Mouse (Mus musculus) myocyte (in vitro differentiated cells): Measurements from ENCODE around the gene Slc35e3. TPM values are rescaled to one million over a fixed set of nuclear protein-coding genes. Genes with fewer than 3 reads are reported as not detected.
A peak's percentile ranks its signal among the peaks of the same experiment; 100 is the strongest.

Experiments
- H3K27me3 ChIP-seq: one replicate; pipeline ENCODE4 v1.6.1; 2011; ENCODE audit not compliant: control insufficient read depth, insufficient read depth, insufficient read length
- H3K36me3 ChIP-seq: one replicate; pipeline ENCODE4 v1.6.1; 2011; ENCODE audit not compliant: control insufficient read depth, insufficient read depth
- H3K4me2 ChIP-seq: one replicate; pipeline ENCODE4 v1.6.1; 2011; ENCODE audit warnings: low read depth, control low read depth
- H3K4me3 ChIP-seq: one replicate; pipeline ENCODE4 v1.5.1; 2011; ENCODE audit warnings: mild to moderate bottlenecking, control low read depth, moderate library complexity
- H3K79me2 ChIP-seq: one replicate; pipeline ENCODE4 v1.6.1; 2011; ENCODE audit not compliant: control insufficient read depth, insufficient read depth
- H3ac ChIP-seq: one replicate; pipeline ENCODE4 v1.6.1; 2011; ENCODE audit not compliant: control insufficient read depth, insufficient read length
- CEBPB ChIP-seq: IDR thresholded peaks from 2 replicates; pipeline ENCODE4 v1.6.1; 2011; ENCODE audit warnings: mild to moderate bottlenecking, moderate library complexity; ENCODE audit not compliant: poor library complexity, insufficient read depth, severe bottlenecking
- E2F4 ChIP-seq: IDR thresholded peaks from one replicate; pipeline ENCODE4 v1.6.1; 2011; ENCODE audit warnings: mild to moderate bottlenecking, control low read depth, moderate library complexity; ENCODE audit not compliant: insufficient read depth
- MAX ChIP-seq: IDR thresholded peaks from one replicate; pipeline ENCODE4 v1.6.1; 2011; ENCODE audit warnings: low read depth, mild to moderate bottlenecking, control low read depth
- MYOD1 ChIP-seq, 3 experiments: IDR thresholded peaks; one replicate each; pipeline ENCODE4 v1.6.1; 2011; ENCODE audit warnings: control low read depth in 2 of 3, low read depth in 2 of 3, mild to moderate bottlenecking in 2 of 3, moderate library complexity in 1 of 3; ENCODE audit not compliant: insufficient read length in 2 of 3, control insufficient read depth in 1 of 3
- MYOG ChIP-seq, 3 experiments: IDR thresholded peaks; one replicate each; pipeline ENCODE4 v1.6.1; 2011; ENCODE audit warnings: control low read depth in 2 of 3, low read depth in 2 of 3, mild to moderate bottlenecking in 2 of 3; ENCODE audit not compliant: insufficient read length in 2 of 3, control insufficient read depth in 1 of 3, insufficient read depth in 1 of 3
- POLR2A ChIP-seq: IDR thresholded peaks from one replicate; pipeline ENCODE4 v1.6.1; 2011; ENCODE audit warnings: low read depth, mild to moderate bottlenecking, control low read depth, moderate library complexity; ENCODE audit not compliant: insufficient read length
- POLR2AphosphoS2 ChIP-seq: IDR thresholded peaks from one replicate; pipeline ENCODE4 v1.6.1; 2011; ENCODE audit warnings: low read depth, control low read depth; ENCODE audit not compliant: insufficient read length
- REST ChIP-seq: IDR thresholded peaks from one replicate; pipeline ENCODE4 v1.6.1; 2011; ENCODE audit warnings: mild to moderate bottlenecking, control low read depth, moderate library complexity; ENCODE audit not compliant: insufficient read depth, insufficient read length
- SRF ChIP-seq: IDR thresholded peaks from one replicate; pipeline ENCODE4 v1.6.1; 2011; ENCODE audit warnings: low read depth; ENCODE audit not compliant: control insufficient read depth, insufficient read length
- TCF12 ChIP-seq: IDR thresholded peaks from one replicate; pipeline ENCODE4 v1.6.1; 2011; ENCODE audit warnings: mild to moderate bottlenecking, control low read depth; ENCODE audit not compliant: poor library complexity, insufficient read depth, severe bottlenecking
- TCF3 ChIP-seq: IDR thresholded peaks from one replicate; pipeline ENCODE4 v1.6.1; 2011; ENCODE audit warnings: low read depth, control low read depth; ENCODE audit not compliant: insufficient read length
- USF1 ChIP-seq: IDR thresholded peaks from one replicate; pipeline ENCODE4 v1.6.1; 2011; ENCODE audit warnings: low read depth, mild to moderate bottlenecking, control low read depth, moderate library complexity
- polyA plus RNA-seq: library from polyadenylated mRNA; unstranded; fragments of >200 nt; fragmentation: generic; extraction: Trizol; gene quantifications from one replicate; pipeline ENCODE4 v1.2.1, GENCODE M21; 2012; ENCODE audit warnings: missing spikeins

The Slc35e3 gene
- polyA plus RNA-seq, 1 experiment, result 9.2 TPM

DNA sequence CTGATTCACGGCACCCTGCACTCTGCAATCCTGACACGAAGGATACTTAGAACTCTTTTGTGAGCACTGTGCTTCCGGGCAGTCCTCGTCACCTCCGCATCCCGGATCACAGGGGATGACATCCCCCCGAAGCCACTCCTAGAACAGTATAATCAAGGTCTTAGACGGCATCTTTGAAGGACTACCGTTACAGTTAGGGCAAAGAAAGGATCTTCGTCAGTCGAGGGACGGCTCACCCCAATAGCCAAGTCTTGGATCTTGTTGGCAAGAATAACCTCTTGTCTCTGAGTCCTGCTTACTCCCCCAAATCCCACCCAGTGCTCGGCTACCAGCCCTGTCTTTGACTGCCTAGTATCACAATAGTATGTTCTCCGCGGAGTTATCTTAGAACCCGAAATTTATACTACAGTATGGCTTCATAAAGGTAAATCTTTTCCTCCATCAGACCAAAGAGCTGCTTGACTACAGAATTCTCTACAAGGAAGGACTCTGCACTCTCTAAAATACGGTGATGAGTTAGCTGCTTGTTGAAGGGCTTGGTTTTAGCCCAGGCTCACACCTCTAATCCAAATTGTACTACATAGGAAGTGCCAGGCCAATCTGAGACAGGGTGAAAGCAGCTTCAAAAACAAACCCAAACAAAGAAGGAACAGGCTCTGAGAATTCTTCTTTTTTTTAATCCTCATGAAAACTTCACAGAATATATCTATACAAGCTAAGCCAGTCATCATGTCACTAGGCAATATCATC lies 44.4 kb upstream of the Slc35e3 start:
- TF ChIP-seq MYOD1 (IDR thresholded peaks at IDR 0.05; ENCODE audit: control insufficient read depth in 1 of 3, insufficient read length in 2 of 3, low read depth in 2 of 3), result no peak
- TF ChIP-seq MYOG (IDR thresholded peaks at IDR 0.05; ENCODE audit: control insufficient read depth in 1 of 3, insufficient read depth in 1 of 3, insufficient read length in 2 of 3, low read depth in 2 of 3), result no peak
- no peak for TF ChIP-seq POLR2A
- TF ChIP-seq TCF3, result no peak
- no peak for TF ChIP-seq USF1
- no peak for TF ChIP-seq E2F4
- TF ChIP-seq REST, result no peak
- no peak for TF ChIP-seq MAX
- TF ChIP-seq TCF12, result no peak
- no peak for TF ChIP-seq CEBPB
- TF ChIP-seq POLR2AphosphoS2, result no peak
- no peak for TF ChIP-seq SRF
- no peak overlapping the region for H3ac ChIP-seq
- H3K4me3 ChIP-seq, result no peak overlapping the region
- H3K4me2 ChIP-seq, result peak overlapping the region; percentile 82
- no peaks in the 10 kb centered on the region for H3K27me3 ChIP-seq
- peaks cover 4% of the 10 kb centered on the region for H3K36me3 ChIP-seq
- H3K79me2 ChIP-seq, result peaks cover 30% of the 10 kb centered on the region

DNA sequence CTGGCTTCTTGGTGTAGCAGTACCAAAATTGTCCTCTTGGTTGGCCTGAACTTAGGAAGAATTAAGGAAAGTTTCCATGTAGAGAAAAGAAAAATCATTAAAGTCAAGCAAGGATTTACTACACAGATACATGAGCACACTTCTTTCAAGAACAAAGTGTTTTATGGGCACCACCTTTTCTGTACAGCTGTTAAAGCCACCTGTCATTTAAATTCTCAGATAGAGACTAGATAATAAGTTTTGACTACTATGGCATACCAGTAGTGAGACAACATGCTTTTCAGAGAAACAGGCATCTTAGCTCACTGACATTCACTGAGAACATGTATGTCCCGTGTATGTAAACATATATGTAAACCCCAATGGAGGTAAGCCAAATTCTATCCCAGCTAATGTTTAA lies 43.8 kb upstream of the Slc35e3 start:
- Histone ChIP-seq H3K4me3 (no peak overlapping the region), H3K79me2 (peaks cover 30% of the 10 kb centered on the region), H3K36me3 (peaks cover 5% of the 10 kb centered on the region), H3K27me3 (no peaks in the 10 kb centered on the region), H3ac (no peak overlapping the region), H3K4me2 (no peak overlapping the region)
- no peak for TF ChIP-seq TCF3
- no peak for TF ChIP-seq POLR2AphosphoS2
- TF ChIP-seq MAX, result no peak
- TF ChIP-seq SRF, result no peak
- no peak for TF ChIP-seq POLR2A
- no peak for TF ChIP-seq TCF12
- TF ChIP-seq REST, result no peak
- TF ChIP-seq MYOD1 (IDR thresholded peaks at IDR 0.05; ENCODE audit: control insufficient read depth in 1 of 3, insufficient read length in 2 of 3, low read depth in 2 of 3), result no peak
- TF ChIP-seq MYOG (IDR thresholded peaks at IDR 0.05; ENCODE audit: control insufficient read depth in 1 of 3, insufficient read depth in 1 of 3, insufficient read length in 2 of 3, low read depth in 2 of 3), result no peak

DNA sequence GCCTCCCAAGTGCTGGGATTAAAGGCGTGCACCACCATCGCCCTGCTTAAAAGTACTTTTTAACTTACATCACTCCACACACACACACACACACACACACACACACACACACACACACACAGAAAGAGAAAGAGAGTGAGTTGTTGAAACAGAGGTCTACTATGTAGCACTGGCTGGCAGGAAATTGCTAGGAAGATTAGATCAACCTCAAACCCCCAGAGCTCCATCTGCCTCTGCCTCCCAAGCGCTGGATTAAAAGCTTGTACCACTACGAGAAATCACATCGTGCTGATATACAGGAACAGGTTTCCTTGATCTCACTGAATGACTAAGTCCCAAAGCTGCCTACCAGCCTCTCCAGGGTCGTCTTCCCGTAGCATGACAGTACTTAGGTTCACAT lies 38.5 kb upstream of the Slc35e3 start:
- Histone ChIP-seq H3K4me3 (no peak overlapping the region), H3K27me3 (no peaks in the 10 kb centered on the region), H3K4me2 (no peak overlapping the region), H3ac (no peak overlapping the region), H3K79me2 (peaks cover 7% of the 10 kb centered on the region), H3K36me3 (peaks cover 33% of the 10 kb centered on the region)
- peak in 1 of 3 experiments; percentile 38 for TF ChIP-seq MYOD1 (IDR thresholded peaks at IDR 0.05; ENCODE audit: control insufficient read depth in 1 of 3, insufficient read length in 2 of 3, low read depth in 2 of 3)
- TF ChIP-seq MYOG (IDR thresholded peaks at IDR 0.05; ENCODE audit: control insufficient read depth in 1 of 3, insufficient read depth in 1 of 3, insufficient read length in 2 of 3, low read depth in 2 of 3), result no peak

DNA sequence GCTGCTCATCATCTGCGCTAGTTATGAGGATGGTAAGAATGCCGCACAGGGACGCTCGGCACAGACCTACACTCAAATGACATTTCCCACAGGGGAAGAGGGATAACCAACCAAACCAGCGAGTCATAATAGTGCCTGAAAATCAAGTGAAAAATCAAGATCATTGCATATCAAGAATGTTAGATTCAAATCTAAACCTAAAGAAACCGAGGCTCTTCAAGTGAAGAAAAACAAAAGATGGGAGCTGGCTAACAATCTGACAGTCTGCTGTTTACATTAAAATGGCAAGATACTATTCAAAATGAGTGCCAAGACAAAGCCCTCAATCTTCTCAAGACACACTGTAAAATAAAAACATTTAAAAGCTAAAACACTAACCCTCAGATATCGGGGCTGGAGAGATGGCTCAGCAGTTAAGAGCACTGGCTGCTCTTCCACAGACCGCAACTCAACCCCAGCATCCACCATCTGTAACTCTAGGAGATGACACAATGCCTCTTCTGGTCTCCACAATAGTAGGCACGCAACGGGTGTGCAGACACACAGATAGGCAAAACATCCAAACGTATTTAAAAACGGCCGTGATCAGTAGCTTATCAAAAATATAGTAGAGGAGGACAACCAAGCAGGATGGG lies 37.7 kb upstream of the Slc35e3 start:
- Histone ChIP-seq H3K79me2 (no peaks in the 10 kb centered on the region), H3K4me2 (no peak overlapping the region), H3K36me3 (peaks cover 41% of the 10 kb centered on the region), H3ac (no peak overlapping the region), H3K27me3 (no peaks in the 10 kb centered on the region), H3K4me3 (no peak overlapping the region)
- no peak for TF ChIP-seq CEBPB
- TF ChIP-seq USF1, result no peak
- no peak for TF ChIP-seq POLR2AphosphoS2
- TF ChIP-seq E2F4, result no peak
- TF ChIP-seq REST, result no peak
- no peak for TF ChIP-seq TCF3
- TF ChIP-seq MYOG (IDR thresholded peaks at IDR 0.05; ENCODE audit: control insufficient read depth in 1 of 3, insufficient read depth in 1 of 3, insufficient read length in 2 of 3, low read depth in 2 of 3), result no peak
- no peak for TF ChIP-seq SRF
- no peak for TF ChIP-seq POLR2A
- no peak for TF ChIP-seq MAX
- TF ChIP-seq MYOD1 (IDR thresholded peaks at IDR 0.05; ENCODE audit: control insufficient read depth in 1 of 3, insufficient read length in 2 of 3, low read depth in 2 of 3), result no peak
- no peak for TF ChIP-seq TCF12
